Mouse (Mus musculus): Measurements from ENCODE around the gene Uba2.
"Not testable (repeated sequence)": the region's sequence is repeated elsewhere in the genome, so short reads cannot be mapped to it uniquely, and the experiment has no call there.

The Uba2 gene

GRCm38 (mm10) chr7:34169454-34169853, at the start of gene Uba2:
Gene Uba2 (minus strand): TSS chr7:34169599.
- DNase-seq, result peak; percentile 23

GRCm38 (mm10) chr7:34218496-34218895, 49.1 kb upstream of the Uba2 start:
- DNase-seq, result no peak

DNA sequence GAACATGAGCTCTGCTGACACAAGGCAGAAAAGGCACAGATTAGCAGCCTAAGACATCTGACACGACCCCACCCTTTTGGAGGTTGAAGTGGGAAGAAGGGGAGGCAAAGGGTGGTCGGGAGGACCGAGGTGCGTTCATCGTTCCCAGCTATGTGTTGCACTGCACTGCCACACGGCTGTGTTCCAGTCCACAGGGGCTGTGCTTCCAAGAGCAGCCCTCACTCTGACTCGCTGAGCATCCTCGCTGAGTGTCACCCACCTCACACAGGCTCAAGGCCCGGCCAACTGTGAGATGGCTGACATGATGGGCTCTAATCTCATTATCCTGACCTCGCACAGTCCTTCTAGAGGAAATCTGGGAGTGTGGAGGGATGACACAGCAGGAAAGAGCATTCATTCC, 47.1 kb upstream of the Uba2 start:
- no peak for DNase-seq

DNA sequence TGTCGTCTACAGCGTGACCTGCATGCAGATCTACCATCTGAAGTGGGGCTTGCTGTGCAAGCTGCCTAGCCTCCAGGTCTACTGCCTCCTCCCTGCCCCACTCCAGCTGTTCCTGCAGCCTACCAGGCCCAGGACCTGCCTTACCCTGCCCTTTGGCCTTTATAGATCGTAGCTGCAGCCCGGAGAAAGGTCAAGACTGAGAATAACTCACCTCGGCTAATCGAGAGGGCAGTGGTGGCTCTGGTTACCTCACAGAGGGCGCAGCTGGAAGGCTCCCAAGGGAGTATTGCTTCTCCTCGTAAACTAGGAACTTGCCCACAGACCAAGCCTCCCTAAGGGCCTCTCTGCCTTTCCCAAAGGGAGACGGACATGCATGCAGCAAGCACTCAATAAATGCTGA, 46.1 kb upstream of the Uba2 start:
- DNase-seq, result no peak

GRCm38 (mm10) chr7:34214644-34215043, 45.2 kb upstream of the Uba2 start:
- no peak for DNase-seq

GRCm38 (mm10) chr7:34213281-34213680, 43.9 kb upstream of the Uba2 start:
- no peak for DNase-seq

DNA sequence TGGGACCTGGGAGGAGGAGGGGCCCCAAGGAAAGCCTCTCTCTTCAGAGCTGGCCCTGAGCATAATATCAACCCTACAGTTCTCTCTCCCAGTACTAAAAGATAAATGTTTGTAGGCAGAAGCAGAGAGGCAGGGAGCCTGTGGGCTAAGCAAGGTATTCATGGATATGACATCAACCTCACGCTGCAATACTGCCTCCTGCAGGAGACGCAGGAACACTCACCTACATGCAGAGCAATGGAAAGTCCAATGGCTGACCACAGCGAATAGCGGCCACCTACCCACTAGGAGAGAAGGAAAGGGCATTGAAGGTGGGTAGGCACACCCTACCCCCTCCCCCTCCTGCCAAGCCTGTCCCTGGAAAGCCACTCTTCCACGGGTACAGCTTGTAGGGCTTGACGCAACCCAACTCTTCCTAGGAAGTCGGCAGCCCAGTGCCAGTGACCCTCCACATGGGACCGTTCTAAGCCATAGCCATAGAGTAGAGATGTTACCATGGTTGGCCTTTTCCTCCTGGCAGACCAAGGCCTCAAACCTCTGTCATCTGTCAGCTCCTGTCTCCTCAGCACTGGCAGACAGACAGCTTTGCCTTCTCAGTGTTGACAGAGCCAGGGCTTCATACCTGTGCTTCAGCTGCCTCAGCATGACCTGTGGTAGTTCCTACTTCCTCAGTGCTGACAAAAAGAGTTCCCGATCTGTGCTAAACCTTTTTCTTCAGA, 38.8 kb upstream of the Uba2 start:
- DNase-seq, result no peak

GRCm38 (mm10) chr7:34206331-34206730, 36.9 kb upstream of the Uba2 start:
- no peak for DNase-seq

GRCm38 (mm10) chr7:34202147-34202546, 32.7 kb upstream of the Uba2 start:
- not testable (repeated sequence) for DNase-seq

GRCm38 (mm10) chr7:34200829-34201228, 31.4 kb upstream of the Uba2 start:
- no peak for DNase-seq

- no peak for DNase-seq
These were observed 28.9 kb upstream of the Uba2 start for GRCm38 (mm10) chr7:34198346-34198745.

DNA sequence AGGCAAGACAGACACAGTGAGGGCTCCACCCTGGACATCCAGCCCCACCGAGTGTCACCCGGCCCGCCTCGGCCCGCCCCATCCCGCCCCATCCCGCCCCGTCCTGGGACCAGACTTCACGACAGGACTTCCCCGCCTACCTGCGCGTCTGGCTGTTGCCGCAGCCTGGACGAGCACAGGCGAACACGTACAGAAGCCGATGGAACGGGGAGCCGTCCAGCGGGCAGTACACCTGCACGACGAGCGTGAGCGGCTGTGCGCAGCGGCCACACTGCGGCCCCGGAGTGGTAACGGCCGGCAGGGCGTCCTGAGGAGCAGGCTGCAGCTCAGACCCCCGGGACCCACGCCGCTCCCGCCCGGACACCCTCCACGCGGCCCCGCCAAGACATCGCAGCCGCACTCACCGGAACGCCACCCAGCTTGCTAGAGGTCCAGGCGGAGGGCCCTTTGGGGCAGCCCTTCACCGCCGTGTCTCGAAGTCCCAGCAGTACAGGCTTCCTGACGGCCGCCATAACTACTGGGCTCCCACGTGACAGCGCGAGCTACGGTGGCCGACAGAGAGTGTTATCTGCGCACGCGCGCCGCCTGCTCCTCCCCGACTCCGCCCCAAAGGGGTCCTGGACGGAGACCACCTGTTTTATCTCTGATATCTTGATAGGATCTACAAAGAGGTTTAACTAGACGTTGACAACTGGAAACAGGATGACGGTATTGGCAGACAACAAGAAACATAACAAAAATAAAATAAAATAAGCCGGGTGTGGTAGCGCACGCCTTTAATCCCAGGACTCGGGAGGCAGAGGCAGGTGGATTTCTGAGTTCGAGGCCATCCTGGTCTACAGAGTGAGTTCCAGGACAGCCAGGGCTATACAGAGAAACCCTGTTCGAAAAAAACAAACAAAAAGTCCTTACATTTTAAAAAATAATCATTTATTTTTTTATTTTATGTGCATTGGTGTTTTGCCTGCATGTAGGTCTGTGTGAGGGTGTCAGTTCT, 27.0 kb upstream of the Uba2 start, which contains the start of gene Pdcd2l:
Gene Pdcd2l, minus strand, starts transcription at position 530 of the 997 bp plus-strand sequence.
- peak; percentile 92 for DNase-seq

- no peak for DNase-seq
These were observed 26.2 kb upstream of the Uba2 start for GRCm38 (mm10) chr7:34195632-34196031.

GRCm38 (mm10) chr7:34192825-34193224, 23.4 kb upstream of the Uba2 start:
- DNase-seq, result no peak

DNA sequence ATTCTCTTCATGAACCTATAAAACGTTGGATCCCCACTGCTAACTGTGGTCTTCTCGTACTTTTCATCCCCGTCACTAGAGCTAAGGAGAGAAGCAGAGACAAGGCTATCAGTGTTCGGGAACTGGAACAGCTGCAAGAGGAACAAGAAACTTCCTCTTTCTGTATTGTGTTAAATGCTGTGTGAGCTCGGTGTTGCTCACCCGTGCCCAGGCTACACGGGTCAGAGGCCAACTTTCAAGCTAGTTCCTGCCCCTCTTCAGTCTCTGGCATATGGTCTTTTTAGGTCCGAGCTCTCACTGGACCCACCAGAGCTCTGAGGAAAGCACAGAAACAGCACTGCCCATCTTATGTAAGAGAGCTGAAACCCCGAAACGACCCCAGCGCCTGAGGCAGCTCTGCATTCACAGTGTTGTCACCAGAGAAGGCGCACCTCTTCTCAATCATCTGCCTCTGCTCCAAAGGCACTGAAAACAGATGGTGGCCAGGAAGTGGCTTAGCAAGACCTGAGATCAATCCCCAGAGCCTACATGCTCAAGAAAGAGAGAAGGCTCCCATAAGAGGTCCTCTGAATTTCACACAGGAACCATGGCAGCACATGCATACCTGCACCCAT, 20.1 kb upstream of the Uba2 start:
- no peak for DNase-seq

- no peak for DNase-seq
These were observed 14.4 kb upstream of the Uba2 start for GRCm38 (mm10) chr7:34183794-34184193.

DNA sequence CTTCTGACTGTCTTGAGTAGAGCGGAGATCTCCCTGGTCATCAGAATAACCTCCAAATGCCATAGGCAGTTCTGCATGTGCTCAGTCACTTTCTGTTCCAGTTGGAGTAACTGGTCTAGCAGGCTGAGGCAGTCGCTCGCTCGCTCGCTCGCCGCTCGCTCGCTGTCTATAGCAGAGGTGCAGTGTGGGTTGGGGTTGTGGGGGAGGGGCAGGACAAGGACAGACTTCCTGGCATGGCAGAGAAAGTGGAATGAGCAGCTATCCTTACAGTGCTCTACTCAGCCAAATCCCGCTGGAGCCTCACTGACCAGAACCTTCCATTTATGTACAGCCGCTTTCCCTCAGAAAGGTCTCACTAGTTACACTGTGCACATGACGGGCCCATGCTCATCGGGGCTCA, 14.0 kb upstream of the Uba2 start:
- DNase-seq, result no peak

DNA sequence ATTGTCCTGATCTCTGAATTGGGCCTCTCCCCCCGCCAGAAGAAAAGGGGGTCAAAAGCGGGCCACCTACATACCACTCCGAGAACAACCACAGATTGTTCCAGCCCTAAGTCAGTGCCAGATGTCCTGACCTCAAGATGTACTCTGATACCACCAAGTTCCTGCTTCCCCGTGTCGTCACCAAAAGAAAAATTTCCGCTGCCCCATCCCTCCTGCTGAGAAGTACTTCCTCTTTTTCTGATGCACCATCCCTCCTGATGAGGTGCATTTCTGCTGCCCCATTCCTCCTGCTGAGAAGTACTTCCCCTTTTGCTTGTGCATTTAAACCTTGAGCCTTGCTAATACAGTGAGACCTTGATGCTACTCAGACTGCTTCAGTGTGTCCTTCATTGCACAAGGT, 6.8 kb upstream of the Uba2 start:
- DNase-seq, result not testable (repeated sequence)

DNA sequence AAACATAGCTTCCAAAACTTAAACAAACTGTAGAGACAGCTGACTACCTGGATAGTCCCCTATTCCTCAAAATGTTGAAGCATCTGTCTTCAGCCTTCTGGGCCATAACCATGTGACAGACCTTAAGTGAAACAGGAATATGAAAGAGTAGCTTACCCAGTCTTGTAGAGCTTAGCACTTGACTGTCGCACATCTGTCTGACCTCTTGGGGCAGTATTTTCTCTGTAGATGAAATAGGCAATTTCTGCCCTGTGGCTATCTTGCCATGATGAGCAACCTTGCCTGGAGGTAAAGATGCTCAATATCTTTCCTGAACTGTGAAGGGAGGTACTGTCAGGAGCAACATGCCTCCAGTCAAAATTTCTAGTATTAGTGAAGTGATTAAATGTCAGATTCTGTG, 2.9 kb upstream of the Uba2 start:
- DNase-seq, result no peak

GRCm38 (mm10) chr7:34168470-34169251, 738 bp downstream of the Uba2 start:
- DNase-seq, result peak; percentile 91

- no peak for DNase-seq
These were observed 1.5 kb downstream of the Uba2 start for GRCm38 (mm10) chr7:34167766-34168469.

- peak; percentile 24 for DNase-seq
These were observed 2.5 kb downstream of the Uba2 start for GRCm38 (mm10) chr7:34166850-34167249.
